Mouse (Mus musculus): Measurements from ENCODE around the gene Ldb2. TPM values are rescaled to one million over a fixed set of nuclear protein-coding genes. Genes with fewer than 3 reads are reported as not detected.
A peak's percentile ranks its signal among the peaks of the same experiment; 100 is the strongest.

Ldb2 gene
- polyA plus RNA-seq, 1 experiment from 2014 or later: 71.3 TPM

DNA sequence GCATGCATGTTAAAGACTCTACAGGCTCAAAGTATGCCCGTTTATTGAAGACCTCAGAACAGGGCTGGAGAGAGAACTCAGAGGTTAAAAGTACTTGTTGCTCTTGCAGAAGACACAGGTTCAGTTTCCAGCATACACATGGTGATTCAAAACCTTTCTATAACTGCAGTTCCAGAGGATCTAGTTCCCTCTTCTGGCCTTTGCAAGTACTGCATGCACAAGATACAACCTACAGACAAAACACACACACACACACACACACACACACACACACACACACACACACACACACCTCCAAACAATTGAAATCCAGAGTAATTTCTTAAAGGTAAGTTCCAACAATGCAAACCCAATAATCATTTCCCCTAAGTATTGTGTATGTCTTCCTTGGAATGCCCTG lies 142.8 kb downstream of the Ldb2 start:
- H3K9ac ChIP-seq (replicated peaks; ENCODE audit: low read depth, low read length): no peak overlapping the region
- no peak for ATAC-seq (ENCODE audit: insufficient number of reproducible peaks, insufficient read depth, low FRiP score, low read depth)
- no peak overlapping the region for H3K27ac ChIP-seq (ENCODE audit: low read length)
- H3K36me3 ChIP-seq (ENCODE audit: control insufficient read depth, insufficient read depth, low read length): no peaks in the 10 kb centered on the region
- H3K4me2 ChIP-seq (replicated peaks; ENCODE audit: low read depth, low read length): no peak overlapping the region
- no peaks in the 10 kb centered on the region for H3K9me3 ChIP-seq (ENCODE audit: control insufficient read depth, low read depth, low read length)
- no peak overlapping the region for H3K4me3 ChIP-seq (ENCODE audit: low read depth, low read length)
- H3K27me3 ChIP-seq (ENCODE audit: control insufficient read depth, insufficient read depth, low read length): no peaks in the 10 kb centered on the region
- H3K4me1 ChIP-seq (ENCODE audit: control insufficient read depth, insufficient read depth, low read length): peaks cover 2% of the 10 kb centered on the region; the same call in 1 of the 2 replicates
- 89% methylated on average over 1 of the region's 1 CpGs for WGBS

DNA sequence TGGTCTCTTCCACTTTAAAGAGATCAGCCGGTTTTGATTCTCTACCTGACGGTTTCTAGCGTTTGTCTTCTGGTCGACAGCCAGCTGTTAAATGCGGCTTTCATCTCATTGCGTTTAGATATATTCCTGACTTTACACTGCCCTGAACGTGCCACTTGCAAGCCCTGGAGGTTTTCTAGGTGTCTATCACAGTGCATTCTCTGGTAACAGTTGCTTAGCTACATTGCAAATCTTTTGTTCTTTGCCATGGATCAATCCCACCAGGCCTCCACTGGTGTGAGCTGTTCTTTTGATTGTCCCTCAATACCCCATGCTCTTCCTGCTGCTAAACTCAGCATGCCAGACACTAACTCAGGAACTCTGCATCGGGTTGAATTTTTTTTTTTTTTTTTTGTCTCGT lies 145.1 kb downstream of the Ldb2 start:
- Histone ChIP-seq H3K9ac (replicated peaks; ENCODE audit: low read depth, low read length) (no peak overlapping the region), H3K4me1 (ENCODE audit: control insufficient read depth, insufficient read depth, low read length) (peaks cover 2% of the 10 kb centered on the region; the same call in 1 of the 2 replicates), H3K9me3 (ENCODE audit: control insufficient read depth, low read depth, low read length) (no peaks in the 10 kb centered on the region), H3K4me2 (replicated peaks; ENCODE audit: low read depth, low read length) (no peak overlapping the region), H3K4me3 (ENCODE audit: low read depth, low read length) (no peak overlapping the region), H3K27ac (ENCODE audit: low read length) (peak overlapping the region; percentile 48; the same call in 1 of the 2 replicates), H3K27me3 (ENCODE audit: control insufficient read depth, insufficient read depth, low read length) (no peaks in the 10 kb centered on the region), H3K36me3 (ENCODE audit: control insufficient read depth, insufficient read depth, low read length) (no peaks in the 10 kb centered on the region)
- 30% methylated on average over 9 of the region's 9 CpGs for WGBS
- ATAC-seq (ENCODE audit: insufficient number of reproducible peaks, insufficient read depth, low FRiP score, low read depth): no peak

DNA sequence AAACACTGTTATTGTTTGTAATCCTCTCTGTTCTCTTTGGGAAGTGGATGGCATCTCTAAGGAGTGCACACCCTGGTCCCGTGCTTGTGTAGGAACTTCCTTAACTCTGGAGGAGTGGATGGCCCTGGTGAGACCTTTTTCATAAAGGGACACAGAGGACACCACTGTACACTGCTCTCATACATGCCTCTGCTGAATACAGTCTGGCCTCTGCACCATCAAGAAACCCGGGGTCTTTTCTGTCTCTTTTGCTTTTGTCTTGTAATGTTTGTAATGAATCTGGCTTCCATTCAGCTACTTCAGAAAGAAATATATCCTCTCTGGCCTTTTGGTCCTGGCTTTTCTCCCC lies 152.7 kb downstream of the Ldb2 start:
- Histone ChIP-seq H3K4me2 (replicated peaks; ENCODE audit: low read depth, low read length) (no peak overlapping the region), H3K4me3 (ENCODE audit: low read depth, low read length) (no peak overlapping the region), H3K4me1 (ENCODE audit: control insufficient read depth, insufficient read depth, low read length) (peaks cover 7% of the 10 kb centered on the region; the same call in 1 of the 2 replicates), H3K9me3 (ENCODE audit: control insufficient read depth, low read depth, low read length) (no peaks in the 10 kb centered on the region), H3K36me3 (ENCODE audit: control insufficient read depth, insufficient read depth, low read length) (no peaks in the 10 kb centered on the region), H3K27ac (ENCODE audit: low read length) (no peak overlapping the region), H3K9ac (replicated peaks; ENCODE audit: low read depth, low read length) (no peak overlapping the region), H3K27me3 (ENCODE audit: control insufficient read depth, insufficient read depth, low read length) (no peaks in the 10 kb centered on the region)
- no peak for ATAC-seq (ENCODE audit: insufficient number of reproducible peaks, insufficient read depth, low FRiP score, low read depth)
- 34% methylated on average over 2 of the region's 2 CpGs for WGBS

DNA sequence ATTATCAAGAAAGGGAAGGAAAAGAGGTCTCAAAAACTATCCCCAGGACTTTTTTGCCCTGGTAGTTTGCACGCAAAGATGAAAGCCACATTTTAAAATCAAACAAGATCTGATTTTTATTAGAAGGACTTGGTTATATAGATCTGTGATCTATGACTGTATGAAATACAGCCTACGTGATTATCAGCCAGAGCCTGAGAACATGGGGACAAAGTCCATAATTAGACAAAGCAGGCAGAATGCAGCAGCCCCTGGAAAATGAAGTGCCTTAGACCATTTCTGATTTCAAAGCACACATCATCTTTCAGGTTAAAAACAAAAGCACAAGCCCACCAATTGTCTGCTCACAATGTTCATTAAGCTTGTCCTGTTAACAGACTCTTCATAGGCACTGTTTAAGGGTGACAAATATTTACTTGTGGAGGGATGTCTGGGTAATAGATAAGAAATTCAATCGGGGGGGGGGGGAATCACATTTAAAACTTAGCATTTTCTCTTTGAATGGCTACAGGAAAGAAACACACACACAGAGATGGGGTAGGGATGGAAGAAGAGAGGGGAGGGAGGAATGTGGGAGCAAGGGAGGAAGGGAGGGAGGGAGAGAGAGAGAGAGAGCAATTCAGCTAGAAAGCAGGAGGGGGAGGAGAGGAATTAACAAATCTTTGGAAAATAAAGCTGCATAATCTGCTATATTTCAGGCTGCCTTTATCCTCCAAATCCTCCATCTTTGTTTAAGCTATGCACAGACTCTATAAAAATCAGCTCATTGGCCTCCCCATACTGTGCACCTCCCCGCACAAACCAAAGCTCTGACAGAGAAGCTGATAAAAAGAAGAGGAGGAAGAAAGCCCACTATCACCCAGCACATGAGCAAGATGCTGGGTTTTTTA lies 153.3 kb downstream of the Ldb2 start:
- H3K4me2 ChIP-seq (replicated peaks; ENCODE audit: low read depth, low read length): no peak overlapping the region
- H3K36me3 ChIP-seq (ENCODE audit: control insufficient read depth, insufficient read depth, low read length): no peaks in the 10 kb centered on the region
- no peaks in the 10 kb centered on the region for H3K9me3 ChIP-seq (ENCODE audit: control insufficient read depth, low read depth, low read length)
- no peak overlapping the region for H3K9ac ChIP-seq (replicated peaks; ENCODE audit: low read depth, low read length)
- peaks cover 7% of the 10 kb centered on the region; the same call in 1 of the 2 replicates for H3K4me1 ChIP-seq (ENCODE audit: control insufficient read depth, insufficient read depth, low read length)
- no peak overlapping the region for H3K27ac ChIP-seq (ENCODE audit: low read length)
- WGBS: 51% methylated on average over 4 of the region's 4 CpGs
- H3K4me3 ChIP-seq (ENCODE audit: low read depth, low read length): no peak overlapping the region
- ATAC-seq (ENCODE audit: insufficient number of reproducible peaks, insufficient read depth, low FRiP score, low read depth): no peak
- H3K27me3 ChIP-seq (ENCODE audit: control insufficient read depth, insufficient read depth, low read length): no peaks in the 10 kb centered on the region

GRCm38 (mm10) chr5:44643079-44643478 lies 156.4 kb downstream of the Ldb2 start:
- no peak overlapping the region for H3K9ac ChIP-seq (replicated peaks; ENCODE audit: low read depth, low read length)
- no peak for ATAC-seq (ENCODE audit: insufficient number of reproducible peaks, insufficient read depth, low FRiP score, low read depth)
- peaks cover 7% of the 10 kb centered on the region; the same call in 1 of the 2 replicates for H3K4me1 ChIP-seq (ENCODE audit: control insufficient read depth, insufficient read depth, low read length)
- no peak overlapping the region for H3K4me3 ChIP-seq (ENCODE audit: low read depth, low read length)
- H3K27me3 ChIP-seq (ENCODE audit: control insufficient read depth, insufficient read depth, low read length): no peaks in the 10 kb centered on the region
- H3K27ac ChIP-seq (ENCODE audit: low read length): no peak overlapping the region
- H3K4me2 ChIP-seq (replicated peaks; ENCODE audit: low read depth, low read length): no peak overlapping the region
- WGBS: 91% methylated on average over 3 of the region's 3 CpGs
- H3K9me3 ChIP-seq (ENCODE audit: control insufficient read depth, low read depth, low read length): no peaks in the 10 kb centered on the region
- H3K36me3 ChIP-seq (ENCODE audit: control insufficient read depth, insufficient read depth, low read length): no peaks in the 10 kb centered on the region

DNA sequence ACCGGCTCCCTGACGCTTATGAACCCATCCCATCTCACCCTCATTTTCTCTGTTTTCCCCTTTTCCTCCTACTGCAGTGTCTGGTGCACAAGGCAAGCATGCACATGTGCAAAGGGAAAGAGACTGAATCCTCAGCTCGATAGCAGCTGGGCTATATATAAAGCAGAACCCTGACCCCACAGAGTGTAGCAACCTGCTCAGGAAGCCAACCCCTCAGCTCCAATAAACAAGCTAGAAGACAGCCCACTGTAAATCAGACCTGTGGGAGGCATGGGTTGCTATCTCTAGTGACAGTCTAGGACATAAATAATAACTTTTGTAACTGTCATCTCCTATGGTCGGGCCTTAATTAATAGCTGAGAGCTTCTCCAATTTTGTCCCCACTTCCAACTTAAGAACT lies 158.4 kb downstream of the Ldb2 start:
- no peaks in the 10 kb centered on the region for H3K4me1 ChIP-seq (ENCODE audit: control insufficient read depth, insufficient read depth, low read length)
- no peak overlapping the region for H3K9ac ChIP-seq (replicated peaks; ENCODE audit: low read depth, low read length)
- H3K27ac ChIP-seq (ENCODE audit: low read length): 0 out of 2 replicates have a peak overlapping the region, but pooled peaks have one; percentile 10
- H3K36me3 ChIP-seq (ENCODE audit: control insufficient read depth, insufficient read depth, low read length): no peaks in the 10 kb centered on the region
- H3K27me3 ChIP-seq (ENCODE audit: control insufficient read depth, insufficient read depth, low read length): no peaks in the 10 kb centered on the region
- no peak overlapping the region for H3K4me2 ChIP-seq (replicated peaks; ENCODE audit: low read depth, low read length)
- 44% methylated on average over 4 of the region's 4 CpGs for WGBS
- no peak overlapping the region for H3K4me3 ChIP-seq (ENCODE audit: low read depth, low read length)
- ATAC-seq (ENCODE audit: insufficient number of reproducible peaks, insufficient read depth, low FRiP score, low read depth): no peak
- no peaks in the 10 kb centered on the region for H3K9me3 ChIP-seq (ENCODE audit: control insufficient read depth, low read depth, low read length)

DNA sequence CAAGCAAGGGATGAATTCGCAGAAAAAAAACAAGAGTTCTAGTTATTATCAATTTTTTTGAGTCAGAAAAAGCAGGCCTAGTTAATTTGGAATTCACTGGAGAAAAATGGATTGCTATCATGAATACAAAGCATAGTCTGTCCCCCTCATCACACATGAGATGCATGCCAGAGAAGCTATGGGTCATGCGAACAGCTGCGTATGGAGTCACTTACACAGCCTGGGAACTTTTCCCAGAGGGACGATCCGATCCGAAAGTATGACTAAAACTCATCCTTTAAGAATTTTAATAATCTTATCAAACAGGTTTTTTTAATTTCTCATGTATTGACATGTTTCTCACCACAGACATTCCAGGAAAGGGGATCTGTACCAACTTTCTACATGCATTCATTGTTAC lies 163.9 kb downstream of the Ldb2 start:
- H3K36me3 ChIP-seq (ENCODE audit: control insufficient read depth, insufficient read depth, low read length): no peaks in the 10 kb centered on the region
- H3K9me3 ChIP-seq (ENCODE audit: control insufficient read depth, low read depth, low read length): no peaks in the 10 kb centered on the region
- no peak for ATAC-seq (ENCODE audit: insufficient number of reproducible peaks, insufficient read depth, low FRiP score, low read depth)
- H3K27me3 ChIP-seq (ENCODE audit: control insufficient read depth, insufficient read depth, low read length): no peaks in the 10 kb centered on the region
- H3K9ac ChIP-seq (replicated peaks; ENCODE audit: low read depth, low read length): no peak overlapping the region
- H3K27ac ChIP-seq (ENCODE audit: low read length): no peak overlapping the region; the same call in 1 of the 2 replicates
- 73% methylated on average over 6 of the region's 6 CpGs for WGBS
- no peak overlapping the region for H3K4me3 ChIP-seq (ENCODE audit: low read depth, low read length)
- no peak overlapping the region for H3K4me2 ChIP-seq (replicated peaks; ENCODE audit: low read depth, low read length)
- H3K4me1 ChIP-seq (ENCODE audit: control insufficient read depth, insufficient read depth, low read length): 0 out of 2 replicates have a peak, but pooled peaks cover 3% of the 10 kb centered on the region

DNA sequence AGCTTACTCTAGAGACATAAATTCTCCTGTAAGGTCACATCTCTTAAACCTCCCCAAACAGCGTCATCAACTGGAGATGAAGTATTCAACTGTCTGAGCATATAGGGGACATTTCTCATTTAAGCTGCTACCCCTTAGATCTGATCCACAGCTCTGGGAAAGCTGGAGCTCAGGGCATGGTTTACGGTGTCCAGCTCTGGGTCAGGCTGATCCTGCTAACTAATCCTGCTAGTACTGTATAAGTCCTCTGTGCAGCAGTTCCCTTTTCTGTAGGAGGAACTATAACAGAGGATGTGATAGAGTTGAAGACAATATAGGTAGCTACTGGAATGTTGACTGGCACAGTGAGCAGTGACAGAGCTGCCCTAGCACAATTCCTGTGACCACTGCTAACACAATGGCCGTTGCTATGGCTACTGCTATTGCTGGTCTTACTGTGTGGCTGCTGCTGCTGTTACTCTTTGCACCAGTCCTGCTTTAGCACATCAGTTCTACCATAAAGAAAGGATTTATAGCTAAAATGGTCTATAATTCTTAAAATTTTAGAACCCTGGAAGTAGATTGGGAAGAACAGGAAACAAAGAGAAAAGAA lies 170.3 kb downstream of the Ldb2 start:
- H3K4me2 ChIP-seq (replicated peaks; ENCODE audit: low read depth, low read length): no peak overlapping the region
- H3K9me3 ChIP-seq (ENCODE audit: control insufficient read depth, low read depth, low read length): no peaks in the 10 kb centered on the region
- no peaks in the 10 kb centered on the region for H3K27me3 ChIP-seq (ENCODE audit: control insufficient read depth, insufficient read depth, low read length)
- H3K36me3 ChIP-seq (ENCODE audit: control insufficient read depth, insufficient read depth, low read length): no peaks in the 10 kb centered on the region
- no peaks in the 10 kb centered on the region for H3K4me1 ChIP-seq (ENCODE audit: control insufficient read depth, insufficient read depth, low read length)
- ATAC-seq (ENCODE audit: insufficient number of reproducible peaks, insufficient read depth, low FRiP score, low read depth): no peak
- H3K27ac ChIP-seq (ENCODE audit: low read length): no peak overlapping the region
- no peak overlapping the region for H3K9ac ChIP-seq (replicated peaks; ENCODE audit: low read depth, low read length)
- H3K4me3 ChIP-seq (ENCODE audit: low read depth, low read length): no peak overlapping the region
- WGBS: 78% methylated on average over 3 of the region's 3 CpGs

All from stomach, embryonic 14.5 days (tissue).